Mouse (Mus musculus): Measurements from ENCODE around the gene Elovl5. TPM values are rescaled to one million over a fixed set of nuclear protein-coding genes. Genes with fewer than 3 reads are reported as not detected.

Gene Elovl5
- polyA plus RNA-seq, 1 experiment from 2014 or later: 91.2 TPM

- H3K4me1 ChIP-seq (ENCODE audit: control insufficient read depth, insufficient read depth, low read length): peaks cover 64% of the 10 kb centered on the region
- H3K4me3 ChIP-seq (ENCODE audit: low read depth, low read length): no peak overlapping the region
- no peaks in the 10 kb centered on the region for H3K9me3 ChIP-seq (replicated peaks; ENCODE audit: control insufficient read depth, low read length)
- no peak overlapping the region for H3K9ac ChIP-seq (ENCODE audit: low read depth, low read length)
- WGBS (ENCODE audit: insufficient replicate concordance): 70% methylated on average over 11 of the region's 11 CpGs
- no peak overlapping the region for H3K4me2 ChIP-seq
- no peak overlapping the region for H3K27ac ChIP-seq (ENCODE audit: low read depth, low read length)
- H3K27me3 ChIP-seq (ENCODE audit: control insufficient read depth, insufficient read depth, low read length): no peaks in the 10 kb centered on the region
- no peaks in the 10 kb centered on the region; the same call in 1 of the 2 replicates for H3K36me3 ChIP-seq (ENCODE audit: control insufficient read depth, insufficient read depth, low read length)
- ATAC-seq (replicated peaks; ENCODE audit: insufficient number of reproducible peaks, low FRiP score, low TSS enrichment): no peak
Observed at GRCm38 (mm10) chr9:77924199-77924598, 7.0 kb downstream of the Elovl5 start.

- ATAC-seq (replicated peaks; ENCODE audit: insufficient number of reproducible peaks, low FRiP score, low TSS enrichment): no peak
- Histone ChIP-seq H3K9ac (ENCODE audit: low read depth, low read length) (no peak overlapping the region), H3K9me3 (replicated peaks; ENCODE audit: control insufficient read depth, low read length) (no peaks in the 10 kb centered on the region), H3K36me3 (ENCODE audit: control insufficient read depth, insufficient read depth, low read length) (no peaks in the 10 kb centered on the region; the same call in 1 of the 2 replicates), H3K27ac (ENCODE audit: low read depth, low read length) (no peak overlapping the region), H3K4me2 (no peak overlapping the region), H3K4me3 (ENCODE audit: low read depth, low read length) (no peak overlapping the region), H3K4me1 (ENCODE audit: control insufficient read depth, insufficient read depth, low read length) (peaks cover 71% of the 10 kb centered on the region), H3K27me3 (ENCODE audit: control insufficient read depth, insufficient read depth, low read length) (no peaks in the 10 kb centered on the region)
- 78% methylated on average over 8 of the region's 8 CpGs for WGBS (ENCODE audit: insufficient replicate concordance)
Observed at GRCm38 (mm10) chr9:77926151-77926550, 9.0 kb downstream of the Elovl5 start.

GRCm38 (mm10) chr9:77926911-77927310 is 9.7 kb downstream of the Elovl5 start:
- Histone ChIP-seq H3K9me3 (replicated peaks; ENCODE audit: control insufficient read depth, low read length) (no peaks in the 10 kb centered on the region), H3K27me3 (ENCODE audit: control insufficient read depth, insufficient read depth, low read length) (no peaks in the 10 kb centered on the region), H3K4me1 (ENCODE audit: control insufficient read depth, insufficient read depth, low read length) (peaks cover 79% of the 10 kb centered on the region), H3K36me3 (ENCODE audit: control insufficient read depth, insufficient read depth, low read length) (no peaks in the 10 kb centered on the region; the same call in 1 of the 2 replicates), H3K4me3 (ENCODE audit: low read depth, low read length) (no peak overlapping the region), H3K4me2 (no peak overlapping the region), H3K9ac (ENCODE audit: low read depth, low read length) (no peak overlapping the region), H3K27ac (ENCODE audit: low read depth, low read length) (no peak overlapping the region)
- ATAC-seq (replicated peaks; ENCODE audit: insufficient number of reproducible peaks, low FRiP score, low TSS enrichment): no peak
- 78% methylated on average over 5 of the region's 5 CpGs for WGBS (ENCODE audit: insufficient replicate concordance)

GRCm38 (mm10) chr9:77927431-77927830 is 10.3 kb downstream of the Elovl5 start:
- no peak overlapping the region for H3K9ac ChIP-seq (ENCODE audit: low read depth, low read length)
- H3K4me2 ChIP-seq: peak overlapping the region; percentile 31; the same call in 1 of the 2 replicates
- H3K27me3 ChIP-seq (ENCODE audit: control insufficient read depth, insufficient read depth, low read length): no peaks in the 10 kb centered on the region
- no peak overlapping the region for H3K27ac ChIP-seq (ENCODE audit: low read depth, low read length)
- H3K9me3 ChIP-seq (replicated peaks; ENCODE audit: control insufficient read depth, low read length): no peaks in the 10 kb centered on the region
- H3K4me3 ChIP-seq (ENCODE audit: low read depth, low read length): no peak overlapping the region
- 29% methylated on average over 6 of the region's 6 CpGs for WGBS (ENCODE audit: insufficient replicate concordance)
- H3K4me1 ChIP-seq (ENCODE audit: control insufficient read depth, insufficient read depth, low read length): peaks cover 77% of the 10 kb centered on the region
- ATAC-seq (replicated peaks; ENCODE audit: insufficient number of reproducible peaks, low FRiP score, low TSS enrichment): no peak
- H3K36me3 ChIP-seq (ENCODE audit: control insufficient read depth, insufficient read depth, low read length): no peaks in the 10 kb centered on the region; the same call in 1 of the 2 replicates

GRCm38 (mm10) chr9:77928769-77929168 is 11.6 kb downstream of the Elovl5 start:
- Histone ChIP-seq H3K27me3 (ENCODE audit: control insufficient read depth, insufficient read depth, low read length) (no peaks in the 10 kb centered on the region), H3K9me3 (replicated peaks; ENCODE audit: control insufficient read depth, low read length) (no peaks in the 10 kb centered on the region), H3K4me3 (ENCODE audit: low read depth, low read length) (no peak overlapping the region), H3K4me2 (no peak overlapping the region), H3K36me3 (ENCODE audit: control insufficient read depth, insufficient read depth, low read length) (no peaks in the 10 kb centered on the region; the same call in 1 of the 2 replicates), H3K9ac (ENCODE audit: low read depth, low read length) (peak overlapping the region; percentile 22; the same call in 1 of the 2 replicates), H3K27ac (ENCODE audit: low read depth, low read length) (no peak overlapping the region), H3K4me1 (ENCODE audit: control insufficient read depth, insufficient read depth, low read length) (peaks cover 67% of the 10 kb centered on the region)
- ATAC-seq (replicated peaks; ENCODE audit: insufficient number of reproducible peaks, low FRiP score, low TSS enrichment): no peak
- 81% methylated on average over 4 of the region's 4 CpGs for WGBS (ENCODE audit: insufficient replicate concordance)

GRCm38 (mm10) chr9:77929296-77929695 is 12.1 kb downstream of the Elovl5 start:
- H3K9me3 ChIP-seq (replicated peaks; ENCODE audit: control insufficient read depth, low read length): no peaks in the 10 kb centered on the region
- H3K9ac ChIP-seq (ENCODE audit: low read depth, low read length): no peak overlapping the region
- no peak overlapping the region for H3K4me2 ChIP-seq
- ATAC-seq (replicated peaks; ENCODE audit: insufficient number of reproducible peaks, low FRiP score, low TSS enrichment): no peak
- H3K36me3 ChIP-seq (ENCODE audit: control insufficient read depth, insufficient read depth, low read length): no peaks in the 10 kb centered on the region; the same call in 1 of the 2 replicates
- no peaks in the 10 kb centered on the region for H3K27me3 ChIP-seq (ENCODE audit: control insufficient read depth, insufficient read depth, low read length)
- 77% methylated on average over 5 of the region's 5 CpGs for WGBS (ENCODE audit: insufficient replicate concordance)
- no peak overlapping the region for H3K4me3 ChIP-seq (ENCODE audit: low read depth, low read length)
- peaks cover 63% of the 10 kb centered on the region for H3K4me1 ChIP-seq (ENCODE audit: control insufficient read depth, insufficient read depth, low read length)
- no peak overlapping the region for H3K27ac ChIP-seq (ENCODE audit: low read depth, low read length)

- H3K27me3 ChIP-seq (ENCODE audit: control insufficient read depth, insufficient read depth, low read length): no peaks in the 10 kb centered on the region
- H3K36me3 ChIP-seq (ENCODE audit: control insufficient read depth, insufficient read depth, low read length): no peaks in the 10 kb centered on the region; the same call in 1 of the 2 replicates
- 58% methylated on average over 10 of the region's 10 CpGs for WGBS (ENCODE audit: insufficient replicate concordance)
- H3K27ac ChIP-seq (ENCODE audit: low read depth, low read length): no peak overlapping the region
- no peaks in the 10 kb centered on the region for H3K9me3 ChIP-seq (replicated peaks; ENCODE audit: control insufficient read depth, low read length)
- peaks cover 61% of the 10 kb centered on the region for H3K4me1 ChIP-seq (ENCODE audit: control insufficient read depth, insufficient read depth, low read length)
- no peak overlapping the region for H3K9ac ChIP-seq (ENCODE audit: low read depth, low read length)
- ATAC-seq (replicated peaks; ENCODE audit: insufficient number of reproducible peaks, low FRiP score, low TSS enrichment): no peak
- no peak overlapping the region for H3K4me2 ChIP-seq
- no peak overlapping the region for H3K4me3 ChIP-seq (ENCODE audit: low read depth, low read length)
Observed at GRCm38 (mm10) chr9:77930036-77930859, 13.1 kb downstream of the Elovl5 start.

- no peak for ATAC-seq (replicated peaks; ENCODE audit: insufficient number of reproducible peaks, low FRiP score, low TSS enrichment)
- H3K4me3 ChIP-seq (ENCODE audit: low read depth, low read length): no peak overlapping the region
- 25% methylated on average over 4 of the region's 4 CpGs for WGBS (ENCODE audit: insufficient replicate concordance)
- H3K36me3 ChIP-seq (ENCODE audit: control insufficient read depth, insufficient read depth, low read length): no peaks in the 10 kb centered on the region
- no peaks in the 10 kb centered on the region for H3K27me3 ChIP-seq (ENCODE audit: control insufficient read depth, insufficient read depth, low read length)
- H3K4me1 ChIP-seq (ENCODE audit: control insufficient read depth, insufficient read depth, low read length): peaks cover 55% of the 10 kb centered on the region
- H3K9ac ChIP-seq (ENCODE audit: low read depth, low read length): no peak overlapping the region
- no peak overlapping the region for H3K4me2 ChIP-seq
- no peak overlapping the region for H3K27ac ChIP-seq (ENCODE audit: low read depth, low read length)
- no peaks in the 10 kb centered on the region for H3K9me3 ChIP-seq (replicated peaks; ENCODE audit: control insufficient read depth, low read length)
Observed at GRCm38 (mm10) chr9:77930860-77931184, 13.7 kb downstream of the Elovl5 start.

GRCm38 (mm10) chr9:77931740-77932139 is 14.6 kb downstream of the Elovl5 start:
- Histone ChIP-seq H3K9me3 (replicated peaks; ENCODE audit: control insufficient read depth, low read length) (no peaks in the 10 kb centered on the region), H3K4me2 (no peak overlapping the region), H3K4me3 (ENCODE audit: low read depth, low read length) (no peak overlapping the region), H3K27me3 (ENCODE audit: control insufficient read depth, insufficient read depth, low read length) (no peaks in the 10 kb centered on the region), H3K36me3 (ENCODE audit: control insufficient read depth, insufficient read depth, low read length) (no peaks in the 10 kb centered on the region), H3K27ac (ENCODE audit: low read depth, low read length) (no peak overlapping the region), H3K4me1 (ENCODE audit: control insufficient read depth, insufficient read depth, low read length) (peaks cover 50% of the 10 kb centered on the region), H3K9ac (ENCODE audit: low read depth, low read length) (no peak overlapping the region)
- ATAC-seq (replicated peaks; ENCODE audit: insufficient number of reproducible peaks, low FRiP score, low TSS enrichment): no peak
- WGBS (ENCODE audit: insufficient replicate concordance): 77% methylated on average over 5 of the region's 5 CpGs
